Comparison of ENCODE assay signal across 11 mouse cellular contexts in genomic region chr19:17408591-17408990, GRCm38 (mm10).
"Had no signal": no experiment of that assay in that cellular context is flagged by ENCODE, and none has a peak within 500 bp of the region (broad histone marks: within the 10 kb centered on the region; RNA-seq: fewer than 3 reads in every experiment).

No protein-coding gene starts in this region.

- H3K27me3 ChIP-seq: limb, embryonic 15.5 days; neural tube, embryonic 12.5 days; stomach, embryonic 15.5 days had no signal

- H3K9me3 ChIP-seq: limb, embryonic 15.5 days; stomach, embryonic 15.5 days had no signal

- H3K27ac ChIP-seq: limb, embryonic 15.5 days; midbrain, embryonic 10.5 days; neural tube, embryonic 12.5 days; stomach, embryonic 15.5 days had no signal

- DNase-seq: kidney, adult 8-10 months; kidney, postnatal 25 days; lung, embryonic 14.5 days; lung, postnatal 10 days; lung, postnatal 4 days; midbrain, embryonic 14.5 days; thymus, postnatal 36 days had no signal

- H3K4me1 ChIP-seq: limb, embryonic 15.5 days; midbrain, embryonic 10.5 days; neural tube, embryonic 12.5 days; stomach, embryonic 15.5 days had no signal

- H3K9ac ChIP-seq: limb, embryonic 15.5 days; lung, embryonic 14.5 days; neural tube, embryonic 12.5 days; stomach, embryonic 15.5 days had no signal

- H3K36me3 ChIP-seq: limb, embryonic 15.5 days; midbrain, embryonic 10.5 days; neural tube, embryonic 12.5 days; stomach, embryonic 15.5 days had no signal

- H3K4me3 ChIP-seq: limb, embryonic 15.5 days; midbrain, embryonic 10.5 days; neural tube, embryonic 12.5 days; stomach, embryonic 15.5 days had no signal

- H3K4me2 ChIP-seq: limb, embryonic 15.5 days; lung, embryonic 14.5 days; neural tube, embryonic 12.5 days; stomach, embryonic 15.5 days had no signal
